Mouse (Mus musculus): Measurements from ENCODE around the gene Flywch1. TPM values are rescaled to one million over a fixed set of nuclear protein-coding genes. Genes with fewer than 3 reads are reported as not detected.

Gene Flywch1
- polyA plus RNA-seq, 1 experiment from 2014 or later, result 9.4 TPM

DNA sequence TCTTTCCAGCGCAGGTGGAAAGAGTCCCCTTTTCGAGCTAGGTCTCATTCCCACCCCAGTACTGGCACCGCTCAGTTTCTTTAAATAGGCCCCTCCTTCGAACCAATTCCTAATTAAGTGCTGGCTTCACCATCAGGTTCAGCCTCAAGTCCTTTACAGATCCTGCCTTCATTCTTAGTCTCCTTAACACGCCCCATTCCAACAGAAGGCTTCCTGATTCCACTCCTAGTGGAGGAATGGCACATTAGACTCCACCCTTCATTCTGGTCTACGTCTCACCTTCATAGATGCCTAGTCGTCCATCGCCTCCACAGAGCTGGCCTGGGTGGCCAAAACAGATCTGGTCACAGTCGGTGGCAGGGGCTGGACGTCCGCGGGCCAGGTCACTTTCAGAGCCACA, 28.5 kb downstream of the Flywch1 start:
- Histone ChIP-seq H3K27me3 (peaks cover 100% of the 10 kb centered on the region), H3K4me2 (peak overlapping the region; percentile 15; the same call in 1 of the 2 replicates), H3K4me1 (replicated peaks) (peaks cover 63% of the 10 kb centered on the region), H3K9me3 (replicated peaks) (no peaks in the 10 kb centered on the region), H3K4me3 (replicated peaks) (no peak overlapping the region), H3K9ac (no peak overlapping the region), H3K36me3 (replicated peaks) (no peaks in the 10 kb centered on the region), H3K27ac (replicated peaks) (no peak overlapping the region)
- ATAC-seq (ENCODE audit: insufficient read depth), result no peak
- 49% methylated on average over 12 of the region's 12 CpGs for WGBS (ENCODE audit: insufficient replicate concordance)

DNA sequence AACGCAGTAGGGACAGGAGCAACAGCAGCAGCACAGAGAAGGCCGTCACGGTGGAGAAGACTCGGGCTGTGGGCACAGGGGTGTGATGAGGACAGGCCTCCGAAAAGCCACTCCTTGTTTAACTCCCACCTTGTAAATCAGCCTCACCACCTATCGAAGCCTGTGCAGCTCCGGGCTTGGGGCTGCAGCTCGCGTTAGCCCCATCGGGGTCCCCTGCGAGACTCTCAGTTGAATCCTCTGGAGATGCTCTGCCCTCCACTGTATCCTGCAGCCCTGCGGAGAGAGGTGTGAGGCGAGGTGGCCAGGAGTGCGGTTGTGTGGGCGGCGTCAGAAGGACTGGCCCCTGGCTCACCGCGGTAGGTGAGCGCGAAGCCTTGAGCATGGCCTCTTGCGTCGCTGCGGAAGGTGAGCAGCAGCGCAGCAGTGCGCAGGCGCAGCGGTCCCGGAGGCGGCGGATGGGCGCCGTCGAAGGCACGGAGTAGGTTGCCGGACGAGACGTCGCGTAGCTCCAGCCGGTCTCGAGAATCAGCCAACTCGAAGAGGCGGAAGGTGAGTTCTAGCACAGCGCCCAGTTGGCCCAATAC, 29.1 kb downstream of the Flywch1 start:
- peak overlapping the region; percentile 15 for H3K4me2 ChIP-seq
- H3K4me3 ChIP-seq (replicated peaks), result 0 out of 2 replicates have a peak overlapping the region, but pooled peaks have one; percentile 7
- no peak for ATAC-seq (ENCODE audit: insufficient read depth)
- peaks cover 65% of the 10 kb centered on the region for H3K4me1 ChIP-seq (replicated peaks)
- no peaks in the 10 kb centered on the region for H3K9me3 ChIP-seq (replicated peaks)
- H3K36me3 ChIP-seq (replicated peaks), result peaks cover 2% of the 10 kb centered on the region; the same call in 1 of the 2 replicates
- no peak overlapping the region for H3K27ac ChIP-seq (replicated peaks)
- H3K9ac ChIP-seq, result no peak overlapping the region
- peaks cover 100% of the 10 kb centered on the region for H3K27me3 ChIP-seq
- WGBS (ENCODE audit: insufficient replicate concordance), result 9% methylated on average over 44 of the region's 44 CpGs

DNA sequence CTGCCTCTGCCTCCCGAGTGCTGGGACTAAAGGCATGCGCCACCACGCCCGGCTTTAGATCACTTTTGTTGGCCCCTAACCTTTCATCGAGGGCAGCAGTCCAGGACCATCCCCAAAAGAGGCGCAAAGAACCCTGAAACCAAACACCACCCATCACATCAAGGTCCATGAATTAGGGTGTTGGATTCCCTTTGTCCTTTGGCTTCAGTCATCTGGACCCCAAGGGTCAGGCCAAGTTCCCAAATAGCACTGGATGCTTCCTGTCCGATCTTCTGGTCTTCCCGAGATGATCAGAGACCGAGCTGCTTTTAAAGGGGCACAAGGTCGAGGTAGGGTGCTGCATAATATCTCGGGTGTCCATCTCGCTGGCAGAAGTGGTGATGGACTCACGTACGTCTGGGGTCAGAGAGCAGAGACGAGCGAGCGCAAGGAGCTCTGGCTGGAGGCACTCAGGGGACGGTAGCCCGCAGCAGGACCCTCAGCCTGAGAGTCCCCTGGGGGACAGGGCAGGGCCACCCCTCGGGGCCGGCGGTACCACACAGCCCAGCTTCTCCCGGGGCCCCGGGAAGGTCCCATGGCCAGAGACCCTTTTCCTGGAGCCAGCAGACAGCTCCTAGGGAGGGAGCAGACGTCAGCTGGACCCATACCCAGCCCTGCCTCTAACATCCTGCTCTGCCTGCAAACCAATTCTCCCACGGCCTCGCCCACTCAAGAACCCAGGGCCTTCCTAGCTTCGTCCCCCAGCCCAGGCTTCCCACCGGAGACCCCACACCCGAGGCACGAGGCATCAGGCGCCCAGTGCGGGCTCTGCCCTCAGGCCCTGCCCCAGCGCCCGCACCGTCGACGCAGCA, 29.8 kb downstream of the Flywch1 start:
- H3K9me3 ChIP-seq (replicated peaks), result no peaks in the 10 kb centered on the region
- H3K27ac ChIP-seq (replicated peaks), result no peak overlapping the region
- H3K4me1 ChIP-seq (replicated peaks), result peaks cover 65% of the 10 kb centered on the region
- peaks cover 94% of the 10 kb centered on the region for H3K27me3 ChIP-seq
- H3K4me3 ChIP-seq (replicated peaks), result no peak overlapping the region
- peaks cover 9% of the 10 kb centered on the region; the same call in 1 of the 2 replicates for H3K36me3 ChIP-seq (replicated peaks)
- no peak for ATAC-seq (ENCODE audit: insufficient read depth)
- peak overlapping the region; percentile 98; the same call in 1 of the 2 replicates for H3K4me2 ChIP-seq
- WGBS (ENCODE audit: insufficient replicate concordance), result 44% methylated on average over 38 of the region's 38 CpGs
- no peak overlapping the region for H3K9ac ChIP-seq

DNA sequence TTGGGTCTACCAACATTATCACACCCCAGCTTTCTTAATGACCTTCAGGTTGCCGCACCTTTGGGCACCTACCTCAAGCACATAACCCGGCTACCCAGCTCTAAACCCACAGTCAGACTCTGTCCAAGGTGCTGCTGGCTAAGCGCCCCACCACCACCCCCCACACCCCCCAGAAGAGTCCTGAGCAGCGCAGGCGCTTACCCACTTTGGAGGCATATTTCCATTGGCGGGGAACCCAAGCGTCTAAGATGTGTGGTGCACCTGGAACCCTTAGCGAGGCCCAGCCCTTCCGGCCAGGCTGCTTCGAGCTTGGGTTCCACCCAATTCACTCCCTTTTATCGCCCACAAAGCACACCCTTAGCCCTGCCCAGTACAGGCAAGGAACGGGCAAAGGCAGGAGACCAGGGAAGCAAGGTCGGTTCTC, 30.8 kb downstream of the Flywch1 start, which contains the start of gene Paqr4:
Gene Paqr4, minus strand, starts transcription at position 270 of the 424 bp plus-strand sequence.
- Histone ChIP-seq H3K27me3 (peaks cover 85% of the 10 kb centered on the region), H3K9ac (peak within 1 kb of the TSS; percentile 69), H3K4me3 (replicated peaks) (peak within 1 kb of the TSS; percentile 67), H3K9me3 (replicated peaks) (no peaks in the 10 kb centered on the region), H3K36me3 (replicated peaks) (peaks cover 17% of the 10 kb centered on the region; the same call in 1 of the 2 replicates), H3K27ac (replicated peaks) (peak within 1 kb of the TSS; percentile 45; the same call in 1 of the 2 replicates), H3K4me1 (replicated peaks) (peaks cover 57% of the 10 kb centered on the region), H3K4me2 (peak within 1 kb of the TSS; percentile 98)
- ATAC-seq (ENCODE audit: insufficient read depth), result peak; percentile 84
- 1% methylated on average over 13 of the region's 13 CpGs for WGBS (ENCODE audit: insufficient replicate concordance)

DNA sequence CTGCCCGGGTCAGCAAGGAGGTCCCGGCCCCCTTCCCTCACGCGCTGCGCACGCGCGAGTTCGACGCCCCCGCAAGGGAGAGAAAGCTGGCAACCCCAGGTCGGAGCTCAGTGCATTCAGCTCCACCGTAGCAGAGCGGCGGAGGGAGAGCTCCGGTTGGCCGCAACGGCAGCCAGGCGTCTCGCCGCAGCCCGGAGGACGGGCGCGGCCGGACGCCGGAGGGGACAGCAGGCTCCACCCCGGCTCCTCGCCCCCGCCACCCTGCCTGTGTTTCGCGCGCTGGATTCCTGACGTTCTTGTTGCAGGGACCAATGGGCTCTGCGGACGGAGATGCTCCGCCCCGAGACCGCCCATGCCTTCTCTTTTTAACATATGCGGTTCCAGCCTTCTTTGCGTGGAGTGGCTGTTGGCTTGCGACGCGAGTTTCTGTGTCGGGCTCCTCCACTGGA, 31.2 kb downstream of the Flywch1 start:
- Histone ChIP-seq H3K4me2 (peak overlapping the region; percentile 98), H3K9me3 (replicated peaks) (no peaks in the 10 kb centered on the region), H3K9ac (peak overlapping the region; percentile 69), H3K4me3 (replicated peaks) (peak overlapping the region; percentile 67), H3K4me1 (replicated peaks) (peaks cover 53% of the 10 kb centered on the region), H3K27me3 (peaks cover 80% of the 10 kb centered on the region), H3K36me3 (replicated peaks) (peaks cover 21% of the 10 kb centered on the region; the same call in 1 of the 2 replicates), H3K27ac (replicated peaks) (peak overlapping the region; percentile 45; the same call in 1 of the 2 replicates)
- peak; percentile 87 for ATAC-seq (ENCODE audit: insufficient read depth)
- whole genome bisulfite sequencing (ENCODE audit: insufficient replicate concordance), result under 1% methylated on average over 46 of the region's 46 CpGs

DNA sequence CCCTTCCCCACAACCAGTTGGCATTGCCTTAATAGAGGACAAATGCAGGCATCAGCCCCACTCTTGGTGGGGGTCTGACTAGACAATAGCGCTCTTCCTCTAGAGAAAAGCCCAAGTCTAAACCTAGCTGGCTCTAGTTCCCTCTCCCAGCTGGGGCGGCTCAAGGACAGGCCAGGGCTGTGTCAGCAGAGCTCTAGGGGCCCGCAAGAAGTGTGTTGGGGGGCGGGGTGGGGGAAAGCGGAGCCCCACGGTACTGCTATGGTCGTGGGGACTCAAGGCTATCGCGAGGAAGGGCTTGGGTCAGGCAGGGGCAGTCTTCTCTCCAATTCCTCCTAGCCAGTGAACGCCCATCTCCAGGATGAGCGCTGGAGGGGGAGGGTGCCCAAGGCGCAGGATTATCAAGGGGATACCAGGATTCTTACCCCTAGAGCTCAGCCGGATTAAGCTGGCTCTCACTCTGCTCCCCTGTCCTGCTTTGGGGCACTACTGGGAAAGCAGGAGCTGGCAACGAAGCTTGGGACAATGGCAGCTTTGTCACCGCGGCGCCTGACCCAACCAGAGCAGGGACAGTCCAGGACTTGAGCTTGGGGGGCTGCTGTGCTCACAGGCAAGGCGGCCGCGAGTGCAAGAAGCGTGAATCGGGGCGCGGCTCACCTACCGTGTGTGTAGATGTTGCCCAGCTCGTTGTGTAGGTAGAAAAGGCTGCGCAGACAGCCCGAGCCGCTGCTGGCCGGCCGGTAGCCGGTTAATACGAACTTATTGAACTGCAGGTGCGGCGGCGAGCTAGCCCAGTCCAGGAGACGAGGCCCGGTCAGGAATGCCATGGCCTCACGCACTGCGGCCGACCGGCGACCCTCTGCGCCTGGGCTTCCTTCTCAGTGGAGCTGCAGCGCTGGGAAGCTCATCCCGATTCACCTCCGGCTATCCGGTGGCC, 31.9 kb downstream of the Flywch1 start:
- peak overlapping the region; percentile 98 for H3K4me2 ChIP-seq
- peaks cover 27% of the 10 kb centered on the region; the same call in 1 of the 2 replicates for H3K36me3 ChIP-seq (replicated peaks)
- peaks cover 73% of the 10 kb centered on the region for H3K27me3 ChIP-seq
- no peaks in the 10 kb centered on the region for H3K9me3 ChIP-seq (replicated peaks)
- H3K27ac ChIP-seq (replicated peaks), result peak overlapping the region; percentile 45; the same call in 1 of the 2 replicates
- peak overlapping the region; percentile 67 for H3K4me3 ChIP-seq (replicated peaks)
- H3K9ac ChIP-seq, result peak overlapping the region; percentile 69
- WGBS (ENCODE audit: insufficient replicate concordance), result 2% methylated on average over 48 of the region's 48 CpGs
- ATAC-seq (ENCODE audit: insufficient read depth), result 0 out of 2 replicates have a peak, but pooled peaks have one; percentile 1
- H3K4me1 ChIP-seq (replicated peaks), result peaks cover 50% of the 10 kb centered on the region

DNA sequence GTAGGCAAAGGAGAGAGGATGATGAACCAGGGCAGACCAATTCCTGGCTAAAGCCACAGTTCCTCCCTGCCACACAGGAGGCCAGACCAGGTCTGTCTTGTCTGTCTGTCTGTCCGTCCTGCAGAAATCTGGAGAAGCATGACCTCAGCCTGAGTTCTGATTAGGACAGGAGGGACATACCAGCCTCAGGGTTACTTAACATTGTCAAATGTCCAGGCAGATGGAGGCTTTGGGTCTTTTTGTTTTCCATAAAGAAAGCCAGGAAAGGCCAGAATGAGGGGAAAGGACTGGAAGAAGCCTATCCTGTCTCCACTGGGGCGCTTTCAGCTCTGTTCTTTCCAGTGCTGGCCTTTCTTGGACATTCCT, 32.6 kb downstream of the Flywch1 start:
- Histone ChIP-seq H3K9ac (no peak overlapping the region), H3K4me3 (replicated peaks) (peak overlapping the region; percentile 67; the same call in 1 of the 2 replicates)
- 37% methylated on average over 2 of the region's 2 CpGs for WGBS (ENCODE audit: insufficient replicate concordance)

DNA sequence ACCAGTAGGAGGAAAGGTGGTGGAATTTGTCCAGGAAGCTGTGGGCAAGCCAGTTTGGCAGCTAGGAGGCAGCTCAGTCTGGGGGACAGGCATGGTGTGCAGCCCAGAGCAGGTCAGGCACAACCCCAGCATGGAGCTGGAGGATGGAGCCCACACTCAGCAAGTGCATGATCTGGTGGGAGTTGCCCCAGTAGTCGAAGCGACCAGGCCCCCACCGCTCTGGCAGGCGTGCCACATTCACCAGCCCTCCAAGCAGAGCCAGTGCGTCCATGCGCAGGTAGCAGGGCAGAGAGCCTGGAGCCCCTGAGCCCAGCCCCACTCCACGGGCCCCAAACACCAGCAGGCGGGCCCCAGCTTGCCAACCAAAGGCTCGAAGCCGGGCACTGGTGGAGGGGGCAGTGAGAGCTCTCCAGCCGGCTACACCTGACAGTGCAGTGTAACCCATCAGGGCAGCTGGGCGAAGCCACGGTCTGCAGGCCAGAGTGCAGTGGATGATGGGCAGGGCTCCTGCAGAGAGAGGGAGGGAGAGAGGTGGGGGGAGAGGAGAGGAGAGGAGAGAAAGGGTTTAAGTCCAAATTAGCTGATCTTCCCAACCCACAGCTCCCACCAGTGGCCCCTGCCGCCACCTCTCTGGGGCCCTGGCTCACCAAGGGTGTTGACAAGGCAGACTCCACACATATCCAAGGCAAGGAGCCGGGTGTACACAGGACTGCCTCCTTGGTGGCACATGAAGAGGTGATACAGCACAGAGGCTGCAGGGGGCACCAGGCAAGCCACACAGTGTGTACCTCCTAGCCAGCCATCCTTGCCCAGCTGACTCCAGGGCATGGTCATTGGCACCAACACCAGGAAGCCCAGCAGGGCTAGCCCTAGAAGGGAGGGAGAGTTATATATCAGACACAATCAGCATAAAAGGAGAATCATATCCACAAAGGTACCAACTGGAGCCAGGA, 33.6 kb downstream of the Flywch1 start:
- Histone ChIP-seq H3K27ac (replicated peaks) (no peak overlapping the region), H3K9ac (no peak overlapping the region), H3K4me1 (replicated peaks) (peaks cover 50% of the 10 kb centered on the region), H3K9me3 (replicated peaks) (no peaks in the 10 kb centered on the region), H3K4me2 (no peak overlapping the region), H3K36me3 (replicated peaks) (peaks cover 43% of the 10 kb centered on the region), H3K27me3 (peaks cover 56% of the 10 kb centered on the region), H3K4me3 (replicated peaks) (no peak overlapping the region)
- no peak for ATAC-seq (ENCODE audit: insufficient read depth)
- WGBS (ENCODE audit: insufficient replicate concordance), result 66% methylated on average over 15 of the region's 15 CpGs

More for the DNA sequence above, 32.6 kb downstream of the Flywch1 start:
- H3K36me3 ChIP-seq (replicated peaks), result peaks cover 34% of the 10 kb centered on the region
- H3K4me1 ChIP-seq (replicated peaks), result peaks cover 50% of the 10 kb centered on the region
- H3K27ac ChIP-seq (replicated peaks), result no peak overlapping the region
- H3K27me3 ChIP-seq, result peaks cover 67% of the 10 kb centered on the region
- H3K4me2 ChIP-seq, result peak overlapping the region; percentile 98
- ATAC-seq (ENCODE audit: insufficient read depth), result no peak
- H3K9me3 ChIP-seq (replicated peaks), result no peaks in the 10 kb centered on the region

DNA sequence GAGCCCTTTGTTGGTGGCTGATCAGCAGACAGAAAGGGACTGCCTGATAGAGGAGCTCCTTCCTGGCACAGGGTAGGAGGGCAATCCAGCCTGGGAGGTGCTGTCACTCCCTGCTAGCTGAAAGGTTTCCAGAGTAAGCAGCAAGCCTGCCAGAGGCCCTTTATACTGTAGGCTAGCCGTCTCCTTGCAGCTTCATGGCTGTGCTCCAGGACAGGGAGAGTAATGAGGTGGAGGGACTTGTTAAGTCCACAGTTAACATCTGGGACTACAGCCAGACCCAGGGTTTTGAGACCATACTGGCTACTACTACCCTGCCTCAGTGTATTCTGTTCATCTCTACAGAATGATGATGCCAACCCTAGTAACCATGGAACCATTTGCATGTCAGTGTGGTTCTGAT, 37.1 kb downstream of the Flywch1 start:
- no peak overlapping the region for H3K4me3 ChIP-seq (replicated peaks)
- H3K27ac ChIP-seq (replicated peaks), result no peak overlapping the region
- no peak overlapping the region for H3K9ac ChIP-seq
- peaks cover 22% of the 10 kb centered on the region for H3K27me3 ChIP-seq
- whole genome bisulfite sequencing (ENCODE audit: insufficient replicate concordance), result 78% methylated on average over 1 of the region's 1 CpGs
- H3K4me1 ChIP-seq (replicated peaks), result peaks cover 20% of the 10 kb centered on the region
- ATAC-seq (ENCODE audit: insufficient read depth), result no peak
- no peaks in the 10 kb centered on the region for H3K9me3 ChIP-seq (replicated peaks)
- H3K4me2 ChIP-seq, result no peak overlapping the region
- peaks cover 51% of the 10 kb centered on the region for H3K36me3 ChIP-seq (replicated peaks)
